Mouse (Mus musculus) frontal cortex, postnatal 10 days (tissue): Measurements from ENCODE around the gene Atp6v0e2.

Experiments used
- DNase-seq, 2 experiments: peaks; one replicate each; pipeline ENCODE4 v3.0.0; 2022; ENCODE audit warnings: low spot score in 2 of 2, mixed read lengths in 1 of 2

Gene Atp6v0e2

DNA sequence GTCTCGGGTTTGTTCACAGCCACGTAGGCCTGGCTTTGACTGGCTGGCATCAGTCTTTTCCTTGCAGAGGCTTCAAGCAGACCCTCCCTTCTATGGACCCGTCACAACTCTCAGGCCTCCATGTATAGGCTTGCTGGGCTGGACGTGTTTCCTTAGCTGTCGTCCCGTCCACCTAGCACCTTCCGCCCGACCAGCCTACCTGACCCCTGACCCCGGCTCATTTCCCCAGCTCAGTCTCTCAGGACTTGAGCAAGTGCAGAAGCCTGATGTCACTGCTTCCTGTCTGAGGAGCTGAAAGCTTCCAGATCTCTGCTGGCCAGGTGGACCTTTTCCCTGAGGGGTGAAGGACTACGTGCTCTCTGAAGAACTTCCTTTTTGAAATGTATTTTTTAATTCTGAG is 35.9 kb downstream of the Atp6v0e2 start:
- DNase-seq, result no peak

DNA sequence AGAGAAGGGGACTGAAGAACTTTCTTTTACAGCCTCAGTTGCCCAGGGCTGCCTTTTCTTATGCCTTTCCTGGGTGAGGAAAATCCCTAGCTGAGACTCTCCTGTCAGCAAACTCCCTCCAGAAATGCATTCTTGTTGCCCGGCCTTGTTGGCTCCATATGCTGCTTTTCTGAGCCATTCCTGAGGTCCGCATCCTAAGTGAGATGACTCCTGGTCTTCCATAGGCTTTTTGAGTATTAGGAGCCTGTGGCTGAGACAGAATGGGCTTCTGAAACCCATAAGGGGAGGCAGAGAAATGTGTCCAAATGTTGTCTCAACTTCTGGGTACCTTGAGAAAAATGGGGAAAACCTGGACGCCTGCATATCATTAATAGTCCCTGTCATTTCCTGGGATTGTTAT is 36.6 kb downstream of the Atp6v0e2 start:
- no peak for DNase-seq

DNA sequence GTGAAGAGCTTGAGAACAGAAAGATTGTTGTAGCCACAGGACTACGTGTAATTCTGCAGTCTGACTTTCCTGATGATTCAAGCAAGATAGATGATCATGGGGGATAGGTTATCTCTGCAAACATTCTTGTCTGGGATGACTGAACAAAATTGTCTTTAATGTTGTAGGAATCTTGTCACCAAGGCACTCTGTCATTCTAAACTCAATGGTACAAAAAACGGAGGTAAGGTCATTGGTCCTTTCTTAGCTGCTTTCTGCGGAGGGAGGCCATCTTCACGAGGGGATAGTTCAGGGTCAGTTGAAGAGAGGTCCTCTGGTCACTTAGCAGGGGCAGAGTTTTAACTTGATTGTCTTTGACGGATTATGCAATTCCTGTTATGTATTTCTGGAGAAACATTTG is 41.3 kb downstream of the Atp6v0e2 start:
- no peak for DNase-seq

DNA sequence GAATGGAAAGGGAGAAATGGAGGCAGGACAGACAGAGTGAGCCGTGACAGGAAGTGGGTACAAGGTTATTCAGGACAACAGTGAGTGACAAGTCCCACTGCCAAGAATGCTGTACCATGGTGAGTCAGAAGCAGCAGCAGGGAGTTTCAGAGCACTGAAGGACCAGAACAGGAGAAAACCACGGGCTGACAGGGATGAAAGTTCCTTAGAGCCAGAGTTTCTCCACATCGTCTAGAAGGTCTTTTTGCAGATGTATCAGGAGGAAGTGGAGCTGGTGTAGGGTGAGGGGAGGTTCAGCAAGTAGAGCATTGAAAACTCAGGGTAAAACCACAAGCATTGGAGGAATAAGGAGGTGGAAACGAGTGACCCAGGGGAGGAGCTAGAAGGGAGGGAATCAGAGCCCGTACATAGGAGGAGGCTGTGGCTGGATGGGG is 41.8 kb downstream of the Atp6v0e2 start:
- no peak for DNase-seq

DNA sequence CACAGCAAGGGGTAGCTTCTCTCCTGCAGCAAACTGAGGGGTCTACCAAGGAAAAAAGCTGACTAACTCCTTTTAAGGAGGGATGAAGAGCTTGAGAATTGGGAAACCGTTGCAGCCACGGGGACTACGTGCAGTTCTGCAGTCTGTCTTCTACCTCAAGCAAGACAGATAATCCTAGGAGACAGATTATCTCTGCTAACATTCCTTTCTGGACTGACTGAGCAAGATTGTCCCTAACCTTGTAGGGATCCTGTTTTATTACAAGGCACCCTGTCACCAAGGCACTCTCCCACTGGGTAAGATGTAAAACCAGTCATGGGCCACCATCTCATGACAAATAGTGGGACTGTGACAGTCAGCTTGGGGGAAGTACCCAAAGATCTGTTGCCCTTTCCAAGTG is 43.8 kb downstream of the Atp6v0e2 start:
- DNase-seq, result no peak

DNA sequence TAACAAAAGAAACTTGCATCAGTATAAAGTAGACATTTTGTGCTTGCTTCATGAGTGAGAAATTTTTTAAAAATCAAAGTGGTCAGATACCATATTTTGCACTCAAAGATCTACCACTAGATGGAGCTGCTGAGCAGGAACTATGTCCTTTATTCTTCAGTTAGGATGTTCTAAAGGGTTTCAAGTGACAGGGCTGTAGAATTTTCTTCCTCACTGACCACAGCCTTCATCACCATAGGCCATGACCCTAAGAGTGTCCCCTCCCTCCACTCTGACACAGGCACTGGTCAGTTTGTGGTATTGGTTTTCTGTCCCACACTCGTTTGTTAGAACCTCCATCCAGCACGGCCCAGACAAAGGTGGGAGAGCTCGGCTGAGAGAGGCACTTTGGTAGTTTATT is 44.6 kb downstream of the Atp6v0e2 start:
- DNase-seq, result no peak

DNA sequence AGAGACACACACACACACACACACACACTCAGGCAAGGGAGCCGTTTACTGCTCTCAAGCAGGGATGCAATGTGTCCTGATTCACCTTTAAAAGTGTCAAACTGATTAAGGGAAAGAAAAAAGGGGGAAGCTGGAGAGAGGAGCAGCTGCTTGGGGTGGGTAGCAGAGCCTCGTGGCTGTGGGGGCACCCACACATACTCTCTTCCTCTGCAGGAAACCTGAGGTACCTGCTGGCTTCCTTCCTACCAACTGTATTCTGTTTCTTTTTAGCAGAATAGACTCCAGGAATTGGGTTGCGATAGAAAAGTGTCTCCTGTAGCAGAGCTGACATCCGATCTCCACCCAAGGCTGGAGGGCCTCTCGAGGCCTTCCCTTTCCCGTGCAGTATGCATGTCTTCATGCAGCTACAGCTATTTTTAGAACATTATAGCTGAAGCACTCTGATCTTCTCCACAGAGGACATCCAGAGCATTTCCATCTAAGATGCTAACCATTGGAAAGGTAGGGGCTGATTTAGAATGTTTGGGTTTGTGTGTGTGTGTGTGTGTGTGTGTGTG is 51.9 kb downstream of the Atp6v0e2 start, which contains the start of gene Gm45021:
Gene Gm45021, plus strand, starts transcription at position 417 of the 557 bp plus-strand sequence.
- DNase-seq, result no peak
